In the genomic region with DNA sequence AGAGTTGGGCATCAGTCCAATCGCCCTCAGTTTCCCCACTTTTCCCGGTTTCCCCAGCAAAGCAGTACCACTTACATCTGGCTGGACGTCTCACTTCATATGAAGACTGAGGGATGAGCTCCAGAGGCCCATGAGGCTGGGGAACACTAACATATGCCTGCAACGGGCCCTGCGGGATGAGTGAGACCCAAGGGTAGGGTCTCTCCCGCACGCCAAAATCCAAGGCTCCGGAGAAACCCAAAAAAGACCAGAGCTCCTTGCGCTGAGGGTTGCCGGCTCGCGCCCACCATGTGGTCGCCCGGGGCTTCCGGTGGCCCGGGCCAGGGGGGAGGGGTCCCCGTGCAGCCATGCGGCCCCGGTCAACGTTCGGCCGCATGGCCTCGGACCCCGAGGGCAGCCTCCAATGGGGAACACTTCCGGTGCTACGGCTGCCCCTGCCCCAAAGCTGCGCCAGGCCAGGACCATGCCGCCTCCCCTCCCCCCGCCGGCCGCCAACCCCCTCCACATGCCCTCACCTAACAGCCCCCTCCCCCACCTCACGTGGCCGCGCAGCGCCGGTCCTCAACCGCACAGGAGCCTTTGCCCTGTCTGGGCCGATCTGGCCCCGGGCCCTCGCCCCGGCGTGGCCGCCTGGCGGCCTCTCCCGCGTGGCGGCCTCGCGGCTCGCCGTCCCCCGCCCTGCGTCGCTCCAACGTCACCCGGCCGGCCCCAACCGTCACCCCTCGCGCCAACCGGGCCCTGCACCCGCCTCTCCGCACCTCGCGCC, we compare ENCODE assay signal across 8 mouse cellular contexts. TPM values are rescaled to one million over a fixed set of nuclear protein-coding genes. Genes with fewer than 3 reads are reported as not detected.
DNase-seq lines count a peak whose midpoint lies in the region; TF ChIP-seq lines count a peak whose summit lies in the region.

No protein-coding gene starts in this region.

- H3ac ChIP-seq in myocyte (ENCODE audit: control insufficient read depth, insufficient read length): peak overlapping the region; percentile 87

- no peaks in the 10 kb centered on the region for H3K27me3 ChIP-seq in myocyte (ENCODE audit: control insufficient read depth, insufficient read depth, insufficient read length)

- DNase-seq in layer of hippocampus, adult 2 months (ENCODE audit: low spot score in 2 of 2): no peak
- no peak for DNase-seq in layer of hippocampus, postnatal 14 days (ENCODE audit: low spot score in 2 of 2)
- peak; percentile 46 for DNase-seq in MN1 (ENCODE audit: low spot score)
- DNase-seq in embryo, embryonic 11 days: peak; percentile 69
- peak; percentile 68 for DNase-seq in heart, postnatal 4 days
- DNase-seq in left cerebral cortex, postnatal 4 days: peak; percentile 67
- no peak for DNase-seq in urinary bladder, postnatal 14 days (ENCODE audit: low spot score)

- TF ChIP-seq POLR2A in myocyte (IDR thresholded peaks at IDR 0.05; ENCODE audit: insufficient read length, low read depth): no peak

- peak overlapping the region; percentile 59 for H3K4me3 ChIP-seq in layer of hippocampus, adult 2 months
- H3K4me3 ChIP-seq in myocyte: peak overlapping the region; percentile 77

- peaks cover 48% of the 10 kb centered on the region for H3K79me2 ChIP-seq in myocyte (ENCODE audit: control insufficient read depth, insufficient read depth)

- intact Hi-C loops in left cerebral cortex, postnatal 4 days (cut with DNase I): no loop called here

- TF ChIP-seq CTCF in layer of hippocampus, adult 2 months (conservative IDR thresholded peaks at IDR 0.05): no peak

- H3K36me3 ChIP-seq in myocyte (ENCODE audit: control insufficient read depth, insufficient read depth): peaks cover 37% of the 10 kb centered on the region

- H3K4me2 ChIP-seq in myocyte (ENCODE audit: low read depth): peak overlapping the region; percentile 87

- H3K27ac ChIP-seq in layer of hippocampus, adult 2 months: peak overlapping the region; percentile 95

TF ChIP-seq in myocyte, 11 proteins besides CTCF, POLR2A, EP300 and RAD21:
- TF ChIP-seq REST (IDR thresholded peaks at IDR 0.05; ENCODE audit: insufficient read depth, insufficient read length) (no peak), CEBPB (IDR thresholded peaks at IDR 0.05; ENCODE audit: insufficient read depth, poor library complexity, severe bottlenecking) (no peak), MYOG (IDR thresholded peaks at IDR 0.05; ENCODE audit: control insufficient read depth in 1 of 3, insufficient read depth in 1 of 3, insufficient read length in 2 of 3, low read depth in 2 of 3) (no peak), MAX (IDR thresholded peaks at IDR 0.05; ENCODE audit: low read depth) (no peak), POLR2AphosphoS2 (IDR thresholded peaks at IDR 0.05; ENCODE audit: insufficient read length, low read depth) (peak; percentile 52)
TF ChIP-seq in myocyte: peak in this region for 1.

RNA-seq across cellular contexts. Expression of gene Eif5a, which starts 1.3 kb away (rescaled TPM):
- total RNA-seq in layer of hippocampus, adult 2 months (2021): 100 to 1,000 TPM; 413 to 441 TPM
- total RNA-seq in layer of hippocampus, postnatal 14 days (2021): 100 to 1,000 TPM; 446 to 451 TPM
- total RNA-seq in heart, postnatal 4 days (2021): 100 to 1,000 TPM; 550 to 556 TPM
- 100 to 1,000 TPM; 539 to 555 TPM for total RNA-seq in left cerebral cortex, postnatal 4 days (2021)
- polyA plus RNA-seq in myocyte (2012; fragmentation: generic; extraction: Trizol): 1,243 TPM

RNA-seq across cellular contexts. Expression of gene Gps2, which starts 6.8 kb away (rescaled TPM):
- total RNA-seq in layer of hippocampus, adult 2 months (2021): 10 to 100 TPM; 35.6 to 41.5 TPM
- 10 to 100 TPM; 28.5 to 29.3 TPM for total RNA-seq in layer of hippocampus, postnatal 14 days (2021)
- 10 to 100 TPM; 29.6 to 33.0 TPM for total RNA-seq in heart, postnatal 4 days (2021)
- 10 to 100 TPM; 37.8 to 38.3 TPM for total RNA-seq in left cerebral cortex, postnatal 4 days (2021)
- polyA plus RNA-seq in myocyte (2012; fragmentation: generic; extraction: Trizol): 38.0 TPM

RNA-seq across cellular contexts. Expression of gene Ybx2, which starts 15.1 kb away (rescaled TPM):
- 10 to 100 TPM; 12.4 to 14.5 TPM for total RNA-seq in layer of hippocampus, adult 2 months (2021)
- 1 to 10 TPM; 8.3 to 9.7 TPM for total RNA-seq in layer of hippocampus, postnatal 14 days (2021)
- 10 to 100 TPM; 24.8 to 35.7 TPM for total RNA-seq in heart, postnatal 4 days (2021)
- total RNA-seq in left cerebral cortex, postnatal 4 days (2021): 10 to 100 TPM; 16.1 to 23.5 TPM
- 0.12 TPM for polyA plus RNA-seq in myocyte (2012; fragmentation: generic; extraction: Trizol)

RNA-seq across cellular contexts. Expression of gene Neurl4, which starts 19.6 kb away (rescaled TPM):
- total RNA-seq in layer of hippocampus, adult 2 months (2021): 100 to 1,000 TPM; 122 to 125 TPM
- 100 to 1,000 TPM; 108 to 124 TPM for total RNA-seq in layer of hippocampus, postnatal 14 days (2021)
- total RNA-seq in heart, postnatal 4 days (2021): 10 to 100 TPM; 45.8 to 48.5 TPM
- total RNA-seq in left cerebral cortex, postnatal 4 days (2021): 100 to 1,000 TPM; 157 to 165 TPM
- 42.2 TPM for polyA plus RNA-seq in myocyte (2012; fragmentation: generic; extraction: Trizol)

RNA-seq across cellular contexts. Expression of gene 2810408A11Rik, which starts 19.7 kb away (rescaled TPM):
- total RNA-seq in layer of hippocampus, adult 2 months (2021): 1 to 10 TPM in 1 of 2 experiments, under 1 TPM in 1; 0.64 to 1.0 TPM
- 1 to 10 TPM; 1.5 to 2.1 TPM for total RNA-seq in layer of hippocampus, postnatal 14 days (2021)
- total RNA-seq in heart, postnatal 4 days (2021): 1 to 10 TPM; 5.2 to 6.2 TPM
- total RNA-seq in left cerebral cortex, postnatal 4 days (2021): 10 to 100 TPM in 1 of 2 experiments, 1 to 10 TPM in 1; 8.3 to 10.7 TPM
- polyA plus RNA-seq in myocyte (2012; fragmentation: generic; extraction: Trizol): 3.0 TPM

Comparison
In these comparisons a context has a peak if more than half of its experiments do, and no peak if none do; other contexts are left out.
1. DNase-seq: peak in MN1 (single experiment), embryo, embryonic 11 days (single experiment), heart, postnatal 4 days (single experiment) and left cerebral cortex, postnatal 4 days (single experiment); none in layer of hippocampus, adult 2 months (0 of 2), layer of hippocampus, postnatal 14 days (0 of 2) and urinary bladder, postnatal 14 days (single experiment).